8 mouse cellular contexts compared by ENCODE assay signal in the genomic region with DNA sequence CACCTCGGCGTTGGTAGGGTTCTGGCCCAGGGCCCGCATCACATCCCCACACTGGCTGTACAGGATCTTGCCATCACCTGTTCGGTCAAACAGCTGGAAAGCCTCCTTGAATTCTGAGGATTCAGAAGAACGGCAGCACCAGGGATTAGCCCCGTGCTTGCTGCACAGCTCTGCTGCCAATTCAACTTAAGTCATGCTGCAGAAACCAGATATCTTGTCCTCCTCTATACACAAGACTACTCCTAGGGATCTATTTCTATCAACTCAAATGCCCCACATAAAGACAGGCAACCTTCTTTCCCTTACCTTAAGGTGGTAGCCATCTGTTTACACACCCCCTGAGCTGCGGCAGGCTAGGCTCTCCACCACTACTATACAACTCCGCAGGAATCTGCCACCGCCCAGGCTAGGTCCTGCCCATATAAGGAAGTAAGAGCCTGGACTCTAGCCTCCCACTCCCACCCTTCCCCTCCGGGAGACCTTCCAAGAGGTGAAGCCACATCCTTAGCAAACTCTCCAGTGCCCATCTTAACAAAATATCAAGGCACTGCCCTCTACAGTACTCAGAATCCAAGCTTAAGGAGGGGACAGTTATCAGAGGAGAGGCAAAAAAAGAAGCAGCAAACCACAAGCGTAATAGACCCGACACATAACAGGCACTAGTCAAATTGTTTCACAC. TPM values are rescaled to one million over a fixed set of nuclear protein-coding genes. Genes with fewer than 3 reads are reported as not detected.
A peak's percentile ranks its signal among the peaks of the same experiment; 100 is the strongest.
DNase-seq lines count a peak whose midpoint lies in the region; ATAC-seq lines count a peak whose summit lies in the region.

No protein-coding gene starts in this region.

- H3K27me3 ChIP-seq in embryonic facial prominence, embryonic 10.5 days (replicated peaks; ENCODE audit: low read depth, poor library complexity, severe bottlenecking), result peaks cover 14% of the 10 kb centered on the region
- H3K27me3 ChIP-seq in heart, embryonic 10.5 days (ENCODE audit: insufficient read depth, poor library complexity, severe bottlenecking), result no peaks in the 10 kb centered on the region
- no peaks in the 10 kb centered on the region for H3K27me3 ChIP-seq in neural tube, embryonic 15.5 days (replicated peaks)

- ATAC-seq in CD4-positive, CD25-positive, alpha-beta regulatory T cell, adult 4 months, result peak; percentile 17
- peak; percentile 26; the same call in 1 of the 2 replicates for ATAC-seq in neural tube, embryonic 15.5 days (ENCODE audit: low FRiP score)

- WGBS in embryonic facial prominence, embryonic 10.5 days, result 35% methylated on average over 12 of the region's 12 CpGs
- 18% methylated on average over 12 of the region's 12 CpGs for WGBS in heart, embryonic 10.5 days
- WGBS in neural tube, embryonic 15.5 days, result 27% methylated on average over 12 of the region's 12 CpGs

- H3K4me3 ChIP-seq in embryonic facial prominence, embryonic 10.5 days, result peak overlapping the region; percentile 88
- peak overlapping the region; percentile 89 for H3K4me3 ChIP-seq in heart, embryonic 10.5 days
- peak overlapping the region; percentile 86 for H3K4me3 ChIP-seq in neural tube, embryonic 15.5 days (replicated peaks)

- H3K9me3 ChIP-seq in embryonic facial prominence, embryonic 10.5 days, result no peaks in the 10 kb centered on the region
- no peaks in the 10 kb centered on the region for H3K9me3 ChIP-seq in heart, embryonic 10.5 days
- no peaks in the 10 kb centered on the region for H3K9me3 ChIP-seq in neural tube, embryonic 15.5 days (replicated peaks)

- DNase-seq in ZHBTc4 (ENCODE audit: low read depth, low spot score), result peak; percentile 78
- peak; percentile 72 for DNase-seq in embryonic facial prominence, embryonic 10.5 days (ENCODE audit: low spot score)
- peak; percentile 92 for DNase-seq in heart, embryonic 10.5 days (ENCODE audit: low spot score)
- peak; percentile 79 for DNase-seq in kidney, adult 9 months
- DNase-seq in lung, adult 18-20 months, result peak; percentile 89 to 91
- no peak for DNase-seq in natural killer cell, adult 2 months (ENCODE audit: low spot score in 2 of 2)

- peaks cover 48% of the 10 kb centered on the region for H3K36me3 ChIP-seq in embryonic facial prominence, embryonic 10.5 days (replicated peaks)
- peaks cover 45% of the 10 kb centered on the region for H3K36me3 ChIP-seq in heart, embryonic 10.5 days
- peaks cover 38% of the 10 kb centered on the region for H3K36me3 ChIP-seq in neural tube, embryonic 15.5 days

- H3K9ac ChIP-seq in neural tube, embryonic 15.5 days (replicated peaks), result peak overlapping the region; percentile 91

- peaks cover 53% of the 10 kb centered on the region for H3K4me1 ChIP-seq in embryonic facial prominence, embryonic 10.5 days
- peaks cover 66% of the 10 kb centered on the region for H3K4me1 ChIP-seq in heart, embryonic 10.5 days
- peaks cover 58% of the 10 kb centered on the region for H3K4me1 ChIP-seq in neural tube, embryonic 15.5 days

- peak overlapping the region; percentile 93 for H3K27ac ChIP-seq in embryonic facial prominence, embryonic 10.5 days (replicated peaks)
- peak overlapping the region; percentile 96 for H3K27ac ChIP-seq in heart, embryonic 10.5 days
- peak overlapping the region; percentile 98 for H3K27ac ChIP-seq in neural tube, embryonic 15.5 days (replicated peaks)

- H3K4me2 ChIP-seq in neural tube, embryonic 15.5 days, result peak overlapping the region; percentile 73

RNA-seq across cellular contexts. Expression of gene Myl6, which starts 1.2 kb away (rescaled TPM):
- polyA plus RNA-seq in CD4-positive, CD25-positive, alpha-beta regulatory T cell, adult 4 months (2017; shearing (Covaris generic)), result 100 to 1,000 TPM; 937 to 954 TPM
- 733 and 768 TPM in 2 replicates for polyA plus RNA-seq in embryonic facial prominence, embryonic 10.5 days (2016; fragmentation: Nextera tagmentation; extraction: Ambion mirVana)
- 1,508 and 1,550 TPM in 2 replicates for polyA plus RNA-seq in heart, embryonic 10.5 days (2016; fragmentation: Nextera tagmentation; extraction: Ambion mirVana)
- 999 and 1,090 TPM in 2 replicates for polyA plus RNA-seq in neural tube, embryonic 15.5 days (2015; fragmentation: Nextera tagmentation; extraction: Ambion mirVana)

RNA-seq across cellular contexts. Expression of gene Myl6b, which starts 5.7 kb away (rescaled TPM):
- polyA plus RNA-seq in CD4-positive, CD25-positive, alpha-beta regulatory T cell, adult 4 months (2017; shearing (Covaris generic)), result 1 to 10 TPM; 4.3 to 5.4 TPM
- polyA plus RNA-seq in embryonic facial prominence, embryonic 10.5 days (2016; fragmentation: Nextera tagmentation; extraction: Ambion mirVana), result 2.3 and 3.1 TPM in 2 replicates
- 3.2 and 4.0 TPM in 2 replicates for polyA plus RNA-seq in heart, embryonic 10.5 days (2016; fragmentation: Nextera tagmentation; extraction: Ambion mirVana)
- 7.0 and 7.7 TPM in 2 replicates for polyA plus RNA-seq in neural tube, embryonic 15.5 days (2015; fragmentation: Nextera tagmentation; extraction: Ambion mirVana)

RNA-seq across cellular contexts. Expression of gene Esyt1, which starts 32.9 kb away (rescaled TPM):
- 10 to 100 TPM; 68.4 to 84.4 TPM for polyA plus RNA-seq in CD4-positive, CD25-positive, alpha-beta regulatory T cell, adult 4 months (2017; shearing (Covaris generic))
- 11.9 and 13.6 TPM in 2 replicates for polyA plus RNA-seq in embryonic facial prominence, embryonic 10.5 days (2016; fragmentation: Nextera tagmentation; extraction: Ambion mirVana)
- 17.8 and 20.3 TPM in 2 replicates for polyA plus RNA-seq in heart, embryonic 10.5 days (2016; fragmentation: Nextera tagmentation; extraction: Ambion mirVana)
- 20.7 and 30.0 TPM in 2 replicates for polyA plus RNA-seq in neural tube, embryonic 15.5 days (2015; fragmentation: Nextera tagmentation; extraction: Ambion mirVana)

RNA-seq across cellular contexts. Expression of gene Smarcc2, which starts 33.7 kb away (rescaled TPM):
- polyA plus RNA-seq in CD4-positive, CD25-positive, alpha-beta regulatory T cell, adult 4 months (2017; shearing (Covaris generic)), result 10 to 100 TPM; 45.7 to 62.7 TPM
- 77.3 and 85.9 TPM in 2 replicates for polyA plus RNA-seq in embryonic facial prominence, embryonic 10.5 days (2016; fragmentation: Nextera tagmentation; extraction: Ambion mirVana)
- 66.0 and 68.7 TPM in 2 replicates for polyA plus RNA-seq in heart, embryonic 10.5 days (2016; fragmentation: Nextera tagmentation; extraction: Ambion mirVana)
- 138 and 149 TPM in 2 replicates for polyA plus RNA-seq in neural tube, embryonic 15.5 days (2015; fragmentation: Nextera tagmentation; extraction: Ambion mirVana)

RNA-seq across cellular contexts. Expression of gene Zc3h10, which starts 54.8 kb away (rescaled TPM):
- polyA plus RNA-seq in CD4-positive, CD25-positive, alpha-beta regulatory T cell, adult 4 months (2017; shearing (Covaris generic)), result 10 to 100 TPM in 1 of 2 experiments, 1 to 10 TPM in 1; 9.2 to 11.8 TPM
- polyA plus RNA-seq in embryonic facial prominence, embryonic 10.5 days (2016; fragmentation: Nextera tagmentation; extraction: Ambion mirVana), result 15.9 and 17.4 TPM in 2 replicates
- polyA plus RNA-seq in heart, embryonic 10.5 days (2016; fragmentation: Nextera tagmentation; extraction: Ambion mirVana), result 11.2 and 12.8 TPM in 2 replicates
- 16.0 and 16.2 TPM in 2 replicates for polyA plus RNA-seq in neural tube, embryonic 15.5 days (2015; fragmentation: Nextera tagmentation; extraction: Ambion mirVana)

Comparison
In these comparisons a context has a peak if more than half of its experiments do, and no peak if none do; other contexts are left out.
1. DNase-seq: peak in ZHBTc4 (single experiment), embryonic facial prominence, embryonic 10.5 days (single experiment), heart, embryonic 10.5 days (single experiment), kidney, adult 9 months (single experiment) and lung, adult 18-20 months (2 of 2); none in natural killer cell, adult 2 months (0 of 2).
2. Peak in every context shown above with its lines, with median percentiles within 50 percentile points of each other: H3K27ac ChIP-seq and H3K4me3 ChIP-seq.